Mouse (Mus musculus): ENCODE results near the gene Psapl1. TPM values are rescaled to one million over a fixed set of nuclear protein-coding genes. Genes with fewer than 3 reads are reported as not detected.

The Psapl1 gene
- polyA plus RNA-seq (2012; ENCODE audit: insufficient read depth, insufficient read length, missing spikeins) = 0.40 TPM in 1 of 2 replicates, not detected in the other

- no peaks in the 10 kb centered on the region for H3K4me1 ChIP-seq (ENCODE audit: control insufficient read depth, insufficient read depth, insufficient read length, low read length)
- H3K27ac ChIP-seq (replicated peaks; ENCODE audit: low read depth, low read length) = no peak within 1 kb of the TSS
- no peak within 1 kb of the TSS for H3K4me3 ChIP-seq (ENCODE audit: insufficient read depth, low read depth, low read length)
Observed at GRCm38 (mm10) chr5:36203916-36204315, at the start of gene Psapl1. TSS of gene Psapl1 (plus strand) at chr5:36204021.

DNA sequence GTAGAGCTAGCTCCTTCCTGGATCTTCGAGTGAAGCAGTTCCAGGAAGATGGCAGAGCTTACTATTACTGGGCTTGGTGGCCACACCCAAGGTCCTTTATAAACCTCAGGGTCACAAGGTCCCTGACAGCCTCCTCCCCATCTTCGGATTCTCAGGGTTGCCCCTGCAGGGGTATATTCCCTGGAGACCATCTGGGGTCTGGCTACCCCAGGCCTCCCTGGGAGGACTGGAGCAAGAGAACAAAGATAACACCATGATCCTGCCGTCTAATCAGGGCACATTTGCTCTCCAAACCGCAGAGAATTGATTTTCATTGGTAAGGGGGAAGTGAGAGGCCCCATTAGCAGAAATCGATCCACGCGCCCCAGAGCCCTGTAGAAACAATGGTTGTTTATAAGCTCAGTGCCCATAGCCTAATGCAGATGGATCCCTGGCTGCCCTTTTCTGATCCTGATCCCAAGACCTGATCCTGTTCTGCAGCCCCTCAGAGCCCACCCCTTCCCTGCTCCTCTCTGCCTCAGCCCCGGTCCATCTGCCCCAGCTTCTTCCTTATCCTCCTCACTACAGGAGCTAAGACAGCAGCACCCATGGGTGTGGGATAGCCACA, 48.8 kb upstream of the Psapl1 start:
- Histone ChIP-seq H3K4me3 (ENCODE audit: insufficient read depth, low read depth, low read length) (no peak overlapping the region), H3K4me1 (ENCODE audit: control insufficient read depth, insufficient read depth, insufficient read length, low read length) (no peaks in the 10 kb centered on the region), H3K27ac (replicated peaks; ENCODE audit: low read depth, low read length) (no peak overlapping the region)

DNA sequence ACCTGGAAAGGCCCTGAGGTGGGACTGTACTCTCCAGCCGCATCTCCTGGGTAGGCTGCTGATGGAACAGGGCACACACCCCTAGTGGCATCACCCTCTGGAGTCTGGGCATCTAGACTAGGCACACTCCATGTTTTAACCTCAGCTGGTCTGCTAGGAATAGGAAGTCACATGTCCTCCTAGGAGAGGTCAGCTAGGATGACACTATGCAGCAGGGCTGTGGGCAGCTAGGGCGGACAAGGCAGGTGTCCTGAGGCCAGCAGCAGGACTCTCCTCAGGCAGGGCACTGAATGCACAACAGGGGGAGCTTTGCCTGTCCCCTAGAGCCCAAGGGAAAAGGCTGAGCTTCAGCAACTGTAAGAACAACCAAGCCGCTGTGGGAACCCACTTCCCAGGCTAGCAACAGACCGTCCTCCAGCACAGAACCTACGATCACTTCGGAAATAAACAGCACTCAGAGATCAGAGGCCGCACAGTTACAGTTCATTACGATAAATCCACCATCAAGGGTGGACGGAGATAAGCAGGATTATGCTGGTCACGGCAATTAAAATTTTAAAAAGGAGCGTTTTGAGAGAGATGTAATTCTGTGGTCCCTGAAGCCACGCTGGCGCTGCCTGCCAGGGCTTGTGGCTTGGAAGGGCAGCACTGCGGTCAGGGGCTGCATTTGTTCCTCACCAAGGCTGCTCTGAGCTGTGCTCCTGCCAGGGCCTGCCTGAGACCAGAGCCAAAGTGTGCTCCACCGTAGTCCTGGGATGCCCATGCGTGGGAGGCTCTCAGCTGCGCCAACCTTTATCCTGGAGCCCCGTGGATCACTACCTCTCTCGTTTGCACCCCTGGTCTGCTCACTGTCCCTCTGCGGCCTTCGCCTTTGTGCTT, 38.2 kb upstream of the Psapl1 start:
- H3K4me1 ChIP-seq (ENCODE audit: control insufficient read depth, insufficient read depth, insufficient read length, low read length) = no peaks in the 10 kb centered on the region
- no peak overlapping the region for H3K27ac ChIP-seq (replicated peaks; ENCODE audit: low read depth, low read length)
- no peak overlapping the region for H3K4me3 ChIP-seq (ENCODE audit: insufficient read depth, low read depth, low read length)

DNA sequence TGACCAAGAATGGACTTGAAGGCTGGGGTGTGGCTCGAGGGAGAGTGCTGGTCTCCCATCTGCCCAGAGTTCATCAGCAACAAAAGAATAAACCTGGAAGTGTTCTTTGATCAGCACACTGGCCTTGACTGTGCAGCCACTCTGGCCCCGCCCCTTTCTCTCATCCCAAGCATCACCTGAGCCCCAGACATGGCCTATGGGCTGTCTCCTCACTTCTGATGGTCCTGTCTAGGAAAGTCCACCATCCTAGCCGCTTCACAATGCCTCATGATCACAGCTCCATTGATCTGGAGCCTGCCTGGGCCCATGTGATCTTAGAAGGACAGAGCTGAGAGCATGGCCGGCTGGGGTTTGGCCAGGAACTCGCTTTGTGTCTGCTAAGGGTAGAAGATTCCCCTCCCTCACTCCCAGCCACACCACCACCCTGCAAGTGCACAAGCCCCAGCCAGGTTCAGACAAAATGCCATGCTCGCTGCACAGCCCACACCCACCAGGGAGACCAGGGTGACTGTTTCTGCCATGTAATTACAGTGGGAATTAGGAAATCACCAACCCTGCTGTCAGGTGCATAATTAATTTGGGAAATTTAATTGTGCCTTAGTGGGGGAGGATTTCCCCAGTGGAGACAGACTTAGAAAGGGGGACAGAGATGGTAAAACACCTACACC, 37.3 kb upstream of the Psapl1 start:
- no peak overlapping the region for H3K4me3 ChIP-seq (ENCODE audit: insufficient read depth, low read depth, low read length)
- no peak overlapping the region for H3K27ac ChIP-seq (replicated peaks; ENCODE audit: low read depth, low read length)
- no peaks in the 10 kb centered on the region for H3K4me1 ChIP-seq (ENCODE audit: control insufficient read depth, insufficient read depth, insufficient read length, low read length)

DNA sequence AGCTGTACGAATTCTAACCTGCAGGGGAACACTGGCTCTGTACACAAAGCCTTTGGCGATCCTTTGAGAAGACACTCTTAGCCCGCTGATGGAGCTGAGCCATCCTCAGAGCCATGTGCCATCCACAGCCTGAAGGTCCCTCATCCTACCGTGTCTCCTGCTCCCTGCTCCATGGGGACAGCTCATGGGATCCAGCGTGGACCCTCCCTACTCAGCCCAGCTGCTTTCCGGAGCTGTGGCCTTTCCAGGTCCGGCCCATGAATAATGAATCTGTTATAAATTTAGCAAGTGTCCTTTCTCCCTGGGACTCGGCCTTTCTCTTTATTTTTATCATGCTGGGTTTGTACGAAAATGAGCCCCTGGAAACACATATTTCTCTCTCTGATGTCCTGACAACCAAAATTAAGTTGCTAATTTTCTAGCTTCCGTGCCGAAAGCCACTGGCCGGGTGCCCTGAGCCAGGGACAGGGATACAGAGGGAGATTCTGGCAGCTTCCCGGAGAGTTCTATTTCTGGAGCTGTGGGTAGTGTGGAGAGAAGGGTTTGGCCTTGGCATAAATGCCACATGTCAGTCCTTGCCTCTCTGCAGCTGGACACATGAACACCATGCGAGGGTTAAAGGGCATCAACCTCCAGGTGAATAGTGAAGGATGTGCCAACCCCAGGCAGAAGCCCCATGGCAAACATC, 34.7 kb upstream of the Psapl1 start:
- H3K4me1 ChIP-seq (ENCODE audit: control insufficient read depth, insufficient read depth, insufficient read length, low read length) = no peaks in the 10 kb centered on the region
- H3K27ac ChIP-seq (replicated peaks; ENCODE audit: low read depth, low read length) = no peak overlapping the region
- no peak overlapping the region for H3K4me3 ChIP-seq (ENCODE audit: insufficient read depth, low read depth, low read length)

GRCm38 (mm10) chr5:36174569-36175115, 29.2 kb upstream of the Psapl1 start:
- no peak overlapping the region for H3K4me3 ChIP-seq (ENCODE audit: insufficient read depth, low read depth, low read length)
- H3K27ac ChIP-seq (replicated peaks; ENCODE audit: low read depth, low read length) = no peak overlapping the region
- no peaks in the 10 kb centered on the region; the same call in 1 of the 2 replicates for H3K4me1 ChIP-seq (ENCODE audit: control insufficient read depth, insufficient read depth, insufficient read length, low read length)

DNA sequence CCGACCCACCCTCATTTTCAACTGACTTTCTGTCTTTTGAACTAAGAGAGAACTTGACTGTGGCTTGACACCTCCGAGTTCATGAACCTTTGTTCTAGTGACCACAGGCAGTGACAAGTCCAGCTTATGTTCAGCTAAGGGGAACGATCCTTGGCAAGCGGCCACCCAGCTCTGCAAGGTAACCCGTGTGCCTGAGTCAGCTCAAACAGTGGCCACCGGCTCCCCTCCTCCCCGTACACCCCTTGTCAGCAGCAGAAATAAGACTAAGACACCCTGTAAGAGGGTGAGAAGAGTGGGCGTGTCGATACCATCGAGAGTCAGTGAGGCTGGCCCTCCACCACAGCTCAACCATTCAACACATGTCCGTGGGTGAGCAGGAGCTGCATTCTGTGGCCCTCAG, 27.4 kb upstream of the Psapl1 start:
- Histone ChIP-seq H3K27ac (replicated peaks; ENCODE audit: low read depth, low read length) (no peak overlapping the region), H3K4me1 (ENCODE audit: control insufficient read depth, insufficient read depth, insufficient read length, low read length) (no peaks in the 10 kb centered on the region; the same call in 1 of the 2 replicates), H3K4me3 (ENCODE audit: insufficient read depth, low read depth, low read length) (no peak overlapping the region)

- H3K4me1 ChIP-seq (ENCODE audit: control insufficient read depth, insufficient read depth, insufficient read length, low read length) = no peaks in the 10 kb centered on the region; the same call in 1 of the 2 replicates
- H3K4me3 ChIP-seq (ENCODE audit: insufficient read depth, low read depth, low read length) = no peak overlapping the region
- no peak overlapping the region for H3K27ac ChIP-seq (replicated peaks; ENCODE audit: low read depth, low read length)
Observed at GRCm38 (mm10) chr5:36176873-36177272, 26.9 kb upstream of the Psapl1 start.

- Histone ChIP-seq H3K27ac (replicated peaks; ENCODE audit: low read depth, low read length) (no peak overlapping the region), H3K4me3 (ENCODE audit: insufficient read depth, low read depth, low read length) (no peak overlapping the region), H3K4me1 (ENCODE audit: control insufficient read depth, insufficient read depth, insufficient read length, low read length) (no peaks in the 10 kb centered on the region; the same call in 1 of the 2 replicates)
Observed at GRCm38 (mm10) chr5:36178215-36178614, 25.6 kb upstream of the Psapl1 start.

GRCm38 (mm10) chr5:36178785-36179184, 25.0 kb upstream of the Psapl1 start:
- Histone ChIP-seq H3K4me3 (ENCODE audit: insufficient read depth, low read depth, low read length) (no peak overlapping the region), H3K4me1 (ENCODE audit: control insufficient read depth, insufficient read depth, insufficient read length, low read length) (no peaks in the 10 kb centered on the region; the same call in 1 of the 2 replicates), H3K27ac (replicated peaks; ENCODE audit: low read depth, low read length) (no peak overlapping the region)

GRCm38 (mm10) chr5:36179708-36180107, 24.1 kb upstream of the Psapl1 start:
- no peaks in the 10 kb centered on the region; the same call in 1 of the 2 replicates for H3K4me1 ChIP-seq (ENCODE audit: control insufficient read depth, insufficient read depth, insufficient read length, low read length)
- no peak overlapping the region for H3K4me3 ChIP-seq (ENCODE audit: insufficient read depth, low read depth, low read length)
- H3K27ac ChIP-seq (replicated peaks; ENCODE audit: low read depth, low read length) = no peak overlapping the region

DNA sequence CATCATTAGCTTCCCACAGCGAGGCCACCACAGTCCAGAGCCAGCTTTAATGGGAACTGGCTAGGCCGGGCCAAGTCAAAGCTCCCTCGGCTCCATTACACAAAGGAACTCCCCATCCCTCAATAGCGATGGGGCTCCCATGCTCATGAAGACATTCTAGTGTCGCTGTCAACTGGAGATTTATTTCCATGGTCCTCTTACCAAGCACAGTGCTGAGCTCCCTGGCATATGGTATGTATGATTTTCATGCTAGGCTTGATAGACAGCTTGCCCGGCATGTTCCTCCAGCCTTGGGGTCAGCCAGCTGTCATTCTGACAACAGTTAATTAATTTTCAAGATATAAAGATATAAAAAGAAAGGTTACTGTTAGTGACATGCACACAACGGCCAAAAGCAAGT, 21.5 kb upstream of the Psapl1 start:
- Histone ChIP-seq H3K4me1 (ENCODE audit: control insufficient read depth, insufficient read depth, insufficient read length, low read length) (no peaks in the 10 kb centered on the region), H3K4me3 (ENCODE audit: insufficient read depth, low read depth, low read length) (no peak overlapping the region), H3K27ac (replicated peaks; ENCODE audit: low read depth, low read length) (no peak overlapping the region)

DNA sequence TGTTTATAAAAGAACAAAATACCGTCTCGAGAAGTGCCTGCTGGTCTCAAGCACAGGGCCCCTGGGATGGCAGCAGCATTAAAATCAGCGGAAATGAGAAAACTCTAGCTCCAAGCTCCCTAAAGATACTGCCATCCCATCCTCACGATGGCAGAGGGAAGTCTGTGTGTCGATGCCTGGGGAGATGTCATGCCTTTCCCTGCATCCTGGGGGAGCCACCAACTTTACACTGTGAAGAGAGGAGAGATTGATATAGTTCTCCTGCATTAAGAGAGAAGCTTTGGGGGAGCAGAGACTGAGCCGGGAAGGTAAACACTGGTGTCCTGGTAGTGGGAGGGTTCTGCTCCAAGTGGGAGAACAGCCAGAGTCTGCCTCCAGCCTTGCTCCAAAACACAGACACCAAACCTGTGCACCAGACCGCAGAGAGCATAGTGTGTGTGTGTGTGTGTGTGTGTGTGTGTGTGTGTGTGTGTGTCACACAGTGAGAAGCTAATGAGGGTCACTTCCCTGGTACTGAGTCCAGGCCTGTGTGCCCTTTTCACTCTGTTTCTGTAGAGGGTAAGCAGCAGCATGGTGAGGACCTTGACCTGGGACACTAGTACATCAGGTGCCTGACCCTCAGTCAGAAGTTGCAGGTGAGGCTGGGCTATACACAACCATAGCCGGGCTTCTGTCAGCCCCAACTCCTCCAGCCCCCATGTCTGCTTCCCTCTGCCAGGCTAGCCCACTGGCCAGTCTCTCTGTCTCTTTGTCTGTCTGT, 17.3 kb upstream of the Psapl1 start:
- H3K27ac ChIP-seq (replicated peaks; ENCODE audit: low read depth, low read length) = no peak overlapping the region
- H3K4me1 ChIP-seq (ENCODE audit: control insufficient read depth, insufficient read depth, insufficient read length, low read length) = no peaks in the 10 kb centered on the region
- no peak overlapping the region for H3K4me3 ChIP-seq (ENCODE audit: insufficient read depth, low read depth, low read length)

GRCm38 (mm10) chr5:36188310-36188709, 15.5 kb upstream of the Psapl1 start:
- H3K4me1 ChIP-seq (ENCODE audit: control insufficient read depth, insufficient read depth, insufficient read length, low read length) = no peaks in the 10 kb centered on the region
- no peak overlapping the region for H3K27ac ChIP-seq (replicated peaks; ENCODE audit: low read depth, low read length)
- H3K4me3 ChIP-seq (ENCODE audit: insufficient read depth, low read depth, low read length) = no peak overlapping the region

Measured in brown adipose tissue, adult 24 weeks (tissue).